Mouse (Mus musculus) lung, postnatal 0 days (tissue): ENCODE data around the gene Slamf8. TPM values are rescaled to one million over a fixed set of nuclear protein-coding genes. Genes with fewer than 3 reads are reported as not detected.
A peak's percentile ranks its signal among the peaks of the same experiment; 100 is the strongest.

Source experiments
- ATAC-seq: fragments of 200-750 bp; cut with Nextera tagmentation; 2 replicates; pipeline ENCODE4 v1.8.0; 2017; ENCODE audit warnings: moderate library complexity
- DNase-seq: peaks from one replicate; pipeline ENCODE4 v3.0.0-alpha.2; 2016; ENCODE audit warnings: low spot score
- H3K27ac ChIP-seq: fragments of 300-500 bp; sonication (generic); 2 replicates; pipeline ENCODE4 v1.5.1; 2014; ENCODE audit warnings: antibody characterized with exemption, mild to moderate bottlenecking, low read length, mixed read lengths
- H3K27me3 ChIP-seq: fragments of 300-500 bp; sonication (generic); replicated peaks from 2 replicates; pipeline ENCODE4 v1.6.1; 2014; ENCODE audit warnings: low read length, mixed read lengths; ENCODE audit not compliant: insufficient read depth
- H3K36me3 ChIP-seq: fragments of 300-500 bp; sonication (generic); 2 replicates; pipeline ENCODE4 v1.6.1; 2014; ENCODE audit warnings: low read length, mixed read lengths; ENCODE audit not compliant: insufficient read depth
- H3K4me1 ChIP-seq: fragments of 300-500 bp; sonication (generic); 2 replicates; pipeline ENCODE4 v1.6.1; 2014; ENCODE audit warnings: antibody characterized with exemption, low read depth, low read length, mixed read lengths; ENCODE audit not compliant: insufficient read depth
- H3K4me2 ChIP-seq: fragments of 300-500 bp; sonication (generic); replicated peaks from 2 replicates; pipeline ENCODE4 v1.6.1; 2014; ENCODE audit warnings: low read depth, mild to moderate bottlenecking, low read length, moderate library complexity, mixed read lengths
- H3K4me3 ChIP-seq: fragments of 300-500 bp; sonication (generic); 2 replicates; pipeline ENCODE4 v1.5.1; 2014; ENCODE audit warnings: low read depth, low read length
- H3K9ac ChIP-seq: fragments of 300-500 bp; sonication (generic); replicated peaks from 2 replicates; pipeline ENCODE4 v1.6.1; 2014; ENCODE audit warnings: low read depth, mild to moderate bottlenecking
- H3K9me3 ChIP-seq: fragments of 300-500 bp; sonication (generic); 2 replicates; pipeline ENCODE4 v1.6.1; 2016; ENCODE audit warnings: low read length, mixed read lengths
- CTCF ChIP-seq: IDR thresholded peaks from 2 replicates; pipeline ENCODE4 v1.5.1; 2016; ENCODE audit warnings: antibody characterized with exemption, mild to moderate bottlenecking
- EP300 ChIP-seq: IDR thresholded peaks from 2 replicates; pipeline ENCODE4 v1.6.1; 2016; ENCODE audit warnings: antibody characterized with exemption, mild to moderate bottlenecking, control low read depth
- WGBS: fragments of 180-500 bp; shearing (Covaris S2); extraction: QIAGEN DNeasy Blood & Tissue Kit; methylation state at CpG from one replicate; pipeline ENCODE4 v1.1.7; 2014; 5-methylcytosine and 5-hydroxymethylcytosine counted together
- polyA plus RNA-seq: library from polyadenylated mRNA; unstranded; fragments of >200 nt; fragmentation: Nextera tagmentation; extraction: Ambion mirVana; gene quantifications from 2 replicates; pipeline ENCODE4 v1.2.1, GENCODE M21; 2015

The Slamf8 gene
- polyA plus RNA-seq, 1 experiment from 2014 or later, result 0.07 TPM

DNA sequence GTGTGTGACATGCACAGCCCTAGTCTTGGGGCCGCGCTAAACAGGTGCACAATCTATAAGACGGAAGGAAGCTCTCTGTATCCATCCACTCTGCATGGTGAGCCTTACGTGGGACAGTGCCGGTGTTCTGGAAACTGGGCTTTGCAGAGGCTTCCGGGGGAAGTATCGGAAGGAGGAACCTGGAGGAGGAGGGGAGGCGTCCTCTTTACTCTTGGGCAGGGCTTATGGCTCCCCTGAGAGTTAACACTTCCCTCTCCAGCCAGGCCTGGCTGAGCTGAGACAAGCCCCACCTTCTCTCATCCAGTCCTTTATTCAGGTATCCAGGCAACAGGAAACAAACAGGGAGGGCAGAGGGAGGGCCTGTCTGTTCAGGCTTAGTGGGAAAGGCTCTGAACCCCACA, 39.8 kb downstream of the Slamf8 start:
- Histone ChIP-seq H3K27ac (peak overlapping the region; percentile 78), H3K9ac (peak overlapping the region; percentile 30; the same call in 1 of the 2 replicates), H3K4me2 (peak overlapping the region; percentile 71), H3K4me1 (peaks cover 10% of the 10 kb centered on the region; the same call in 1 of the 2 replicates), H3K36me3 (no peaks in the 10 kb centered on the region), H3K4me3 (peak overlapping the region; percentile 46), H3K9me3 (no peaks in the 10 kb centered on the region), H3K27me3 (no peaks in the 10 kb centered on the region)
- peak; percentile 93 for ATAC-seq
- 1% methylated on average over 8 of the region's 8 CpGs for WGBS
- peak; percentile 95 for DNase-seq
- no peak for TF ChIP-seq CTCF
- peak; percentile 32; the same call in 1 of the 2 replicates for TF ChIP-seq EP300

DNA sequence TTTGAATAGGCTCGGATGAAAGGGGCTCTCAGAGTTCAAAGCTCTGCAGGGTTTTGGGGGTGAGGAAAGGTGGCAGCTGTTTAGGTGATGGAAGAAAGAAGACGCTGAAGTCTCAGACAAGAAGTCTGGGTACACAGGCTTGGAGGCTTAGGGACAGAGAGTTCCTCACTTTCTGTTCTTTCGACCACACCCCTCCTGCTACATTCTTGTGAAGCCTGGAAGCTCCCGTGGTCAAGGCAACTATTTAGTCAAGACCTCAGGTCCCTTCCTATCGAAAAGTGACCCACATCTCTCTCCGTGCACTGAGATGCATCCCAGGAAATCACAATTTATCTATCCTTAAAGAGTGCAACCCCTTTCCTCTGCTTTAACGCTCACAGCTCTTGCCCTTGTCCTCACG, 40.7 kb downstream of the Slamf8 start:
- DNase-seq (peak; percentile 58), ATAC-seq (peak; percentile 55)
- TF ChIP-seq CTCF (no peak), EP300 (peak; percentile 86)
- Histone ChIP-seq H3K9me3 (no peaks in the 10 kb centered on the region), H3K4me2 (peak overlapping the region; percentile 71), H3K36me3 (no peaks in the 10 kb centered on the region), H3K27ac (peak overlapping the region; percentile 78), H3K4me3 (peak overlapping the region; percentile 46), H3K9ac (peak overlapping the region; percentile 30), H3K27me3 (no peaks in the 10 kb centered on the region), H3K4me1 (peaks cover 10% of the 10 kb centered on the region; the same call in 1 of the 2 replicates)
- WGBS, result 2% methylated on average over 8 of the region's 8 CpGs

DNA sequence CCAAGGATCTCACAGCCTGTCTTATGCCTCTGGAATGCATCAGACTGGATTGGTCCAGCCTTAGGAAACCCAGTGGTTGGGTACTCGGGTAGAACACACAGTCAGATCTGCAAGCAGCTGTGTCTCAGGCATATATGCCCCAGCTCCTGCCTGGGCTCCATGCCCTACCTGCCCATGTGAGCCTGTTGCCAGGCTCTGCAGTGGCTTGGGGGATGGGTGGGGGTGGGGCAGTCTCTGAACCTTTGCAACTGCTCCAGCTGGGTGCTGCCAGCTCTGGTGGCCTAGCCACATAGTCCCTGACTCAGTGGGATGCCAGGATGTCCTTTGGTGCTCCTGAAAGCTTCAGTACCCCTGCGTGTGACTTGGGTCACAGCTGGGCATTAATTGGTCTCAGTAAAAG, 41.1 kb downstream of the Slamf8 start:
- Histone ChIP-seq H3K27me3 (no peaks in the 10 kb centered on the region), H3K4me3 (0 out of 2 replicates have a peak overlapping the region, but pooled peaks have one; percentile 46)
- ATAC-seq, result peak; percentile 15; the same call in 1 of the 2 replicates

DNA sequence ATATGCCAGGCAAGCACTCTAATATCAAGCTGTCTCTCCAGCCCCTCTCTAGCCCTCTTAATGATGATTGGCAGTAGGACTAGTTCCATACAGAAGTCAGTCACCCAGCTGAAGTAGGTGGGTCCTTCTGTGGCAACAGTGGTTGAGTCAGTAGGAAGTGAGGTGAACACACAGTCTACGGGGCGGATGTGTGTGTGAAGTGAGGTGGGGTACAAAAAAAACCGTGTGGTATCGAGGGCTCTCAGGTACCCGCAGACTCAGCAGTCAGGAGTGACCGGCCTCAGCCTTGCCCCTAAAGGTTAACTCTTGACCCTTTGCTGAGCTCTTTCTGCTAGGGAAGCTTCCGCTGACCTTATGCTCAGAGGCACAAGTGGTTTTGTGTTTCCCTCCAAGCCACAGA, 41.9 kb downstream of the Slamf8 start:
- Histone ChIP-seq H3K9me3 (no peaks in the 10 kb centered on the region), H3K27me3 (no peaks in the 10 kb centered on the region), H3K36me3 (no peaks in the 10 kb centered on the region), H3K9ac (no peak overlapping the region), H3K4me2 (0 out of 2 replicates have a peak overlapping the region, but pooled peaks have one; percentile 8), H3K27ac (no peak overlapping the region), H3K4me3 (no peak overlapping the region), H3K4me1 (peaks cover 10% of the 10 kb centered on the region; the same call in 1 of the 2 replicates)
- WGBS, result 37% methylated on average over 7 of the region's 7 CpGs
- DNase-seq (peak; percentile 58), ATAC-seq (no peak; the same call in 1 of the 2 replicates)
- TF ChIP-seq CTCF, result no peak
- no peak for TF ChIP-seq EP300

More for the DNA sequence above, 41.1 kb downstream of the Slamf8 start:
- Histone ChIP-seq H3K36me3 (no peaks in the 10 kb centered on the region), H3K9me3 (no peaks in the 10 kb centered on the region), H3K4me1 (peaks cover 10% of the 10 kb centered on the region; the same call in 1 of the 2 replicates), H3K27ac (no peak overlapping the region), H3K9ac (no peak overlapping the region), H3K4me2 (peak overlapping the region; percentile 71)
- 21% methylated on average over 2 of the region's 2 CpGs for WGBS
- TF ChIP-seq CTCF, result no peak
- TF ChIP-seq EP300, result no peak
- no peak for DNase-seq

DNA sequence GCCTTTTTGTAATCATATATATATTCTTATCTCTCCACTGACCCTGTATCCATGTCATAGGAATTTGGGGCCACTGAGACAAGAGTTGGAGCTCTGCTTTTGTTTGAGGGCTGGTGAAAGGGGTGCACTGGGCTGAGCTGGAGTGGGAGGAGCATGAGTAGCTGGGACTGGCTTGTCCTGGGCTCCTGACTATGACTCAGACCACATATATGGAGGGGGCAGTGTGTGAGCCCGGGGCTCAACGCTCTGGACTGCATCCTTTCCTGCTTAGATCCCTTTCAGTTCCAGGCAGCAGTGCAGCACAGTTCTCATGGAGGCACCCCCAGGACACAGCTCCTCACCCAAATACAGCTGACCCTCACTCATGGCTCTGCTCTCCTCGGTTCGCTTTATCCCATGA, 44.3 kb downstream of the Slamf8 start:
- 66% methylated on average over 4 of the region's 4 CpGs for WGBS
- DNase-seq (no peak), ATAC-seq (no peak)
- no peaks in the 10 kb centered on the region for H3K9me3 ChIP-seq
- H3K36me3 ChIP-seq, result no peaks in the 10 kb centered on the region
- H3K4me2 ChIP-seq, result no peak overlapping the region
- TF ChIP-seq CTCF, result no peak
- TF ChIP-seq EP300, result no peak
- H3K27me3 ChIP-seq, result no peaks in the 10 kb centered on the region
- H3K4me1 ChIP-seq, result peaks cover 9% of the 10 kb centered on the region; the same call in 1 of the 2 replicates
- no peak overlapping the region for H3K27ac ChIP-seq
- no peak overlapping the region for H3K4me3 ChIP-seq
- H3K9ac ChIP-seq, result no peak overlapping the region

DNA sequence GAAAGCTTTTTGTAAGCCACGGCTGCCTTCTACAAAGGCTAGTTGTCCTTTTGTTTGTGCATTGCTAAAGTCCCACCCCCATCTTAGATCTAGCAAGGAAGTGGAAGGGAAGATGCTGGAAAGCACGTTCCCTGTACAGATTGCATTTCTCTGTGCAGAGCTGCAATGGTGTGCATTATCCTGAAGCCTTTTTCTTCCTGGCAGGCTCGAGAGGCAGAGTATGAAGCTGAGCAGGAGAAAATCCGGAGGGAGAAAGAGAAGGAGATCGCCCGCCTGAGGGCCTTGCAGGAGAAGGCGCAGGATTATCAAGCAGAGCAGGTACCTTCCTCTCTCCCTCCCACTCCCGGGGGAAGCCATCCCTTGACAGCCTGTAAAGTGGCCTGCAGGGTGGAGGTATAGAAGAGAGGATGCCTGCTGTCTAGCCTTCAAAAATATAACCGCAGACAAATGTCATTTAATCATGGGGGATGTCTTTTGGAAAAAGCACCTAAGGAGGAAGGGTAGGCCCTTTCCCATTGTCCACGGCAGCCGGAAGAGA, 50.0 kb downstream of the Slamf8 start:
- WGBS, result 60% methylated on average over 11 of the region's 11 CpGs
- ATAC-seq, result no peak
- no peak for TF ChIP-seq CTCF
- H3K9ac ChIP-seq, result no peak overlapping the region
- no peak overlapping the region for H3K4me2 ChIP-seq
- H3K4me3 ChIP-seq, result no peak overlapping the region
- H3K36me3 ChIP-seq, result no peaks in the 10 kb centered on the region
- no peaks in the 10 kb centered on the region for H3K9me3 ChIP-seq
- DNase-seq, result no peak
- no peak overlapping the region for H3K27ac ChIP-seq
- H3K27me3 ChIP-seq, result no peaks in the 10 kb centered on the region
- H3K4me1 ChIP-seq, result no peaks in the 10 kb centered on the region
